Mouse (Mus musculus): ENCODE results near the gene Tor3a. TPM values are rescaled to one million over a fixed set of nuclear protein-coding genes. Genes with fewer than 3 reads are reported as not detected.

The Tor3a gene
- polyA plus RNA-seq, 1 experiment from 2014 or later = 7.8 TPM

DNA sequence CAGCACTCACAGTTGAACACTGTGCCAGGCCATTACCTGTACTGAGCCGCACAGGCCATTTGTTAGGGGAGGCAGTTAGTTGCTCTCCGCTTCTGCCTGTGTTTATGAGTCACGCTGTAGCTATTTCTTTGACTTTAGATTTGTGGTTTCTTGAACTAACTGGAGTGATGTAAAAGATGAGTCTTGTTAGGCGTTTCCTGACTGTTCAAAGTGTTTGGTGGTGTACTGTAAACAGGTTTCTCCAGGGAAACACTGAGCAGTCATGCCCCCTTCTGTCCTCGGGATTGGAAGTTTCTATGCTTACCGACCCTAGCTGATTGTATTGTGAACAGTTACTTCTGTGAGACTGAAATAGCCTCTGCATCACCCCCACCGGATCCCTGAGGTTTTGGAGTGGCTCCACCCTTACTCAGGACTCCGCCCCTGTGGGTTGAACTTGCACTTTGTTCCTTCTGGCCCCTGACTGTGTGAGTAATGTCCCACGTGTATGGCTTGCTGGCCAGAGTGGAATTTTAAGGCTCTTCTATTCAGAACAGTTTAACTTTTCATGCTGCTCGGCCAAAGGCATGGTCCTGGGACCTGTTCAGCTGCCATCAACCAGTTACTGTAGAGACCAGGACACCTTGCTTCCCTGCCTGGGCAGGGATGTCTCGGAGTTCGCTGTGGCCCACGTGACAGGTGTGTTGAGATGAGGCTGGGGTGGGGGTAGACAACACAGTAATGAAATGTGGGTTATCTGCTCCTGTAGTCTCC is 58.6 kb downstream of the Tor3a start:
- Histone ChIP-seq H3K9me3 (ENCODE audit: control insufficient read depth, low read length) (no peaks in the 10 kb centered on the region), H3K4me1 (replicated peaks; ENCODE audit: control insufficient read depth, insufficient read depth, low read length) (peaks cover 25% of the 10 kb centered on the region; the same call in 1 of the 2 replicates), H3K9ac (ENCODE audit: low read length) (no peak overlapping the region; the same call in 1 of the 2 replicates), H3K27me3 (ENCODE audit: control insufficient read depth, insufficient read depth, low read length) (no peaks in the 10 kb centered on the region), H3K27ac (ENCODE audit: low read depth, low read length) (no peak overlapping the region), H3K36me3 (ENCODE audit: control insufficient read depth, insufficient read depth, low read length) (no peaks in the 10 kb centered on the region), H3K4me3 (ENCODE audit: low read depth, low read length) (no peak overlapping the region), H3K4me2 (ENCODE audit: low read depth, low read length, severe bottlenecking) (peak overlapping the region; percentile 26)
- ATAC-seq (replicated peaks; ENCODE audit: low FRiP score) (peak; percentile 31), DNase-seq (ENCODE audit: low spot score) (peak; percentile 62)
- 27% methylated on average over 13 of the region's 13 CpGs for WGBS

DNA sequence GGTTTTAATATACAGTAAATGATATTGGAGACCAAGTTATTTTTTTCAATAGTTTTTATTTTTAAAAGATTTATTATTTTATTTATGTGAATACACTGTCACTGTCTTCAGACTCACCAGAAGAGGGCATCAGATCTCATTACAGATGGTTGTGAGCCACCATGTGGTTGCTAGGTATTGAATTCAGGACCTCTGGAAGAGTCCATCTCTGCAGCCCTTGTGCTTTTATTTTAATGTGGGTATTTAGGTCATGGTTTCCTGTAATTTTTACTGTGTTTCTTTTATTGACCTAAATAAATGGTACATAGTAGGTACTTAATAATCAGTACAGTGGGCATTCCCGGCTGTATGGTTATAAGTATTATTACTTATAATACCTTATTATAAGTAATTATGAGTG is 59.4 kb downstream of the Tor3a start:
- no peaks in the 10 kb centered on the region for H3K27me3 ChIP-seq (ENCODE audit: control insufficient read depth, insufficient read depth, low read length)
- DNase-seq (ENCODE audit: low spot score) (no peak), ATAC-seq (replicated peaks; ENCODE audit: low FRiP score) (no peak)
- no peak overlapping the region for H3K4me3 ChIP-seq (ENCODE audit: low read depth, low read length)
- H3K4me1 ChIP-seq (replicated peaks; ENCODE audit: control insufficient read depth, insufficient read depth, low read length) = peaks cover 22% of the 10 kb centered on the region; the same call in 1 of the 2 replicates
- WGBS = 89% methylated on average over 1 of the region's 1 CpGs
- no peaks in the 10 kb centered on the region for H3K9me3 ChIP-seq (ENCODE audit: control insufficient read depth, low read length)
- no peak overlapping the region for H3K4me2 ChIP-seq (ENCODE audit: low read depth, low read length, severe bottlenecking)
- H3K9ac ChIP-seq (ENCODE audit: low read length) = no peak overlapping the region
- H3K27ac ChIP-seq (ENCODE audit: low read depth, low read length) = no peak overlapping the region
- H3K36me3 ChIP-seq (ENCODE audit: control insufficient read depth, insufficient read depth, low read length) = no peaks in the 10 kb centered on the region

DNA sequence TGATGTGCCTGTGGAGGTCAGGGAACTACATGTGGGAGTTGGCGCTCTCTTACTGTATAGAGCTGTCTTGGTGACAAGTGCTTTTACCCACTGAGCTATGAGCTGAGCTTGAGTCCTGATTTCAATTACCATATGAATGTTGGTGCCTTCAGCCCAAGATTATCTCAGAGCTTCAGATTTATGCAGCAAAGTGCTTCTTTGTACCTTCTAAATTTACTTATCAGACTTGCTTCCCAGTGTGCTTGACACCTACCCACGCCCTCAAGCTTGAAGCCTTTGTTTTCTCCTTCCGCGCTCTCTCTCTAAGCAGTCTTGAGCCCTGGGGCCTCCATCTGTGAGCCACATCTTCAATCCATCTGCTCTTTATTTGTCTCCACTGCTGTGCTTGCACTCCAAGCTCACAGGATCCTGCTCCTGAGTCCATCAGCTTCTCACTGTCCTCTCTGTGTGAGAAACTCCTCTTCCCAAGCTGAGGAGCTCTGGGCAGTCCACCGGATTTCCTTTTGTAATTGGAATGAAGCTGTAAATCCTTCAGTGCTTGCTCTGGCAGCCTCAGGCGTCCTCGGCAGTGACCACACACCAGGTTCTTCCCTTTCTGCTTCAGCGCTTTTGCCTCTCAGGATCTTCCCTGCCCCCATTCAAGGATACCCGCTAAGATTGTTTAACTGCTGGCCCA is 60.2 kb downstream of the Tor3a start:
- DNase-seq (ENCODE audit: low spot score) = peak; percentile 73
- Histone ChIP-seq H3K27ac (ENCODE audit: low read depth, low read length) (peak overlapping the region; percentile 90), H3K36me3 (ENCODE audit: control insufficient read depth, insufficient read depth, low read length) (no peaks in the 10 kb centered on the region), H3K4me1 (replicated peaks; ENCODE audit: control insufficient read depth, insufficient read depth, low read length) (peaks cover 25% of the 10 kb centered on the region; the same call in 1 of the 2 replicates), H3K9ac (ENCODE audit: low read length) (peak overlapping the region; percentile 5; the same call in 1 of the 2 replicates), H3K27me3 (ENCODE audit: control insufficient read depth, insufficient read depth, low read length) (no peaks in the 10 kb centered on the region), H3K4me3 (ENCODE audit: low read depth, low read length) (no peak overlapping the region), H3K9me3 (ENCODE audit: control insufficient read depth, low read length) (no peaks in the 10 kb centered on the region), H3K4me2 (ENCODE audit: low read depth, low read length, severe bottlenecking) (no peak overlapping the region)
- peak; percentile 63 for ATAC-seq (replicated peaks; ENCODE audit: low FRiP score)
- WGBS = 5% methylated on average over 9 of the region's 9 CpGs

DNA sequence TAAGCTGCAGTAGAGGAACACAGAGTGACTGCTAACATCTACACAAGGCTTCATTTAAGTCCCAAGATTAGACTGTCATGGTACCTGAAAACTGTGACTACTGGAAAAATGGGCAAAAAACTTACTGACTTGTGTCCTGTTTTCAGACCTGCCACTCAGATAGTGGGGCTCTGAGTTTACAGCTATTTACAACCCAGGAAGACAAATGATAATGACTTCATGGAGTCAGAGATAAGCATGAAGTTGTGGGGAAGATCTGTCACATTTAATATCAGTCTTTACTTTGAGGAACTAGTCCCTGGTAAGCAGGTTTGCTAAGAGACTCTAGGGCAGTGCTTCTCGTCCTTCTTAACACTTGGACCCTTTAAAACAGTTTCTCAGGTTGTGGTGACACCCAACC is 63.9 kb downstream of the Tor3a start:
- WGBS = 84% methylated on average over 1 of the region's 1 CpGs
- no peaks in the 10 kb centered on the region for H3K36me3 ChIP-seq (ENCODE audit: control insufficient read depth, insufficient read depth, low read length)
- H3K27ac ChIP-seq (ENCODE audit: low read depth, low read length) = no peak overlapping the region
- H3K4me1 ChIP-seq (replicated peaks; ENCODE audit: control insufficient read depth, insufficient read depth, low read length) = peaks cover 11% of the 10 kb centered on the region; the same call in 1 of the 2 replicates
- no peaks in the 10 kb centered on the region for H3K27me3 ChIP-seq (ENCODE audit: control insufficient read depth, insufficient read depth, low read length)
- DNase-seq (ENCODE audit: low spot score) = no peak
- no peaks in the 10 kb centered on the region for H3K9me3 ChIP-seq (ENCODE audit: control insufficient read depth, low read length)
- H3K4me3 ChIP-seq (ENCODE audit: low read depth, low read length) = no peak overlapping the region
- H3K9ac ChIP-seq (ENCODE audit: low read length) = no peak overlapping the region
- ATAC-seq (replicated peaks; ENCODE audit: low FRiP score) = no peak
- no peak overlapping the region for H3K4me2 ChIP-seq (ENCODE audit: low read depth, low read length, severe bottlenecking)

DNA sequence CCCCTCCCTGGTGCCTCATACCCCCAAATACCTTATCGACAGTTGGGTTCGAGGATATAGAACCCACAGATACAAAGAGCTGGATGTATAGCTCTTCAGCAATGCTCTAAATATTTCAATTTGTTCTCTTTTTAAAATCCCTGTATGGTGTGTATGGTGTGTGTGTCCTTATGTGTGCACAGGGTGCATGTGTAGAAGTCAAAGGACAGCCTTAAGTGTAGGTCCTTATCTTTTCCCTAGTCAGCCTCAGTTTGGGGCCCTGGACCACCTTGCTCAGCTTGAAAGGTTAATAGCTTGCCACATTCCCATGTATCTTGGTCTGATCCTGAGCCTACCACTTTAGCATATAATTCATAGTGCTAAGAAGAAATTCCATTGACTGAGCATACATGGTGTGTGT is 65.7 kb downstream of the Tor3a start:
- Histone ChIP-seq H3K4me1 (replicated peaks; ENCODE audit: control insufficient read depth, insufficient read depth, low read length) (peaks cover 3% of the 10 kb centered on the region; the same call in 1 of the 2 replicates), H3K27ac (ENCODE audit: low read depth, low read length) (no peak overlapping the region), H3K36me3 (ENCODE audit: control insufficient read depth, insufficient read depth, low read length) (no peaks in the 10 kb centered on the region), H3K9ac (ENCODE audit: low read length) (no peak overlapping the region), H3K9me3 (ENCODE audit: control insufficient read depth, low read length) (no peaks in the 10 kb centered on the region), H3K4me3 (ENCODE audit: low read depth, low read length) (no peak overlapping the region), H3K27me3 (ENCODE audit: control insufficient read depth, insufficient read depth, low read length) (no peaks in the 10 kb centered on the region), H3K4me2 (ENCODE audit: low read depth, low read length, severe bottlenecking) (no peak overlapping the region)
- DNase-seq (ENCODE audit: low spot score) = no peak
- 96% methylated on average over 2 of the region's 2 CpGs for WGBS
- no peak for ATAC-seq (replicated peaks; ENCODE audit: low FRiP score)

DNA sequence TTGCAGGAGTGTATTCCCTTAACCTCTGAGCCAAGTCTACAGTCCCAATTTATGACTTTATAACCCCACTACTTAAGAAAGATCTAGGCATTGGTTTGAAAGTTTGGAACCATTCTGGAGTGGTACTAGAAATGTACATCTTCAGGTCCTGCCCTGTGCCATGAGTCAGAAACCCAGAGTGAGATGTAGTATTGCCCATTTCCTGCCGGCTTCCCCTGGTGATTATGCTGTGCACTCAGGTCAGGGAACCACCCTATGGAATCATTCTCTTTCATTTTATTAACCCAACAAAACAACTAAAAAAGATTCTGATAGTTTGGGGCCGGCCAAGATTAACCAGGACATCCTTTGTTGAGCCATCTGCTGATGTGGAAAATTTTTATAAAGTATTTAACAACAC is 68.2 kb downstream of the Tor3a start:
- no peaks in the 10 kb centered on the region for H3K9me3 ChIP-seq (ENCODE audit: control insufficient read depth, low read length)
- no peak overlapping the region for H3K4me3 ChIP-seq (ENCODE audit: low read depth, low read length)
- H3K27ac ChIP-seq (ENCODE audit: low read depth, low read length) = no peak overlapping the region
- no peaks in the 10 kb centered on the region for H3K36me3 ChIP-seq (ENCODE audit: control insufficient read depth, insufficient read depth, low read length)
- H3K9ac ChIP-seq (ENCODE audit: low read length) = no peak overlapping the region
- peaks cover 3% of the 10 kb centered on the region; the same call in 1 of the 2 replicates for H3K4me1 ChIP-seq (replicated peaks; ENCODE audit: control insufficient read depth, insufficient read depth, low read length)
- no peaks in the 10 kb centered on the region for H3K27me3 ChIP-seq (ENCODE audit: control insufficient read depth, insufficient read depth, low read length)
- ATAC-seq (replicated peaks; ENCODE audit: low FRiP score) (no peak), DNase-seq (ENCODE audit: low spot score) (no peak)
- WGBS = 87% methylated on average over 2 of the region's 2 CpGs
- no peak overlapping the region for H3K4me2 ChIP-seq (ENCODE audit: low read depth, low read length, severe bottlenecking)

DNA sequence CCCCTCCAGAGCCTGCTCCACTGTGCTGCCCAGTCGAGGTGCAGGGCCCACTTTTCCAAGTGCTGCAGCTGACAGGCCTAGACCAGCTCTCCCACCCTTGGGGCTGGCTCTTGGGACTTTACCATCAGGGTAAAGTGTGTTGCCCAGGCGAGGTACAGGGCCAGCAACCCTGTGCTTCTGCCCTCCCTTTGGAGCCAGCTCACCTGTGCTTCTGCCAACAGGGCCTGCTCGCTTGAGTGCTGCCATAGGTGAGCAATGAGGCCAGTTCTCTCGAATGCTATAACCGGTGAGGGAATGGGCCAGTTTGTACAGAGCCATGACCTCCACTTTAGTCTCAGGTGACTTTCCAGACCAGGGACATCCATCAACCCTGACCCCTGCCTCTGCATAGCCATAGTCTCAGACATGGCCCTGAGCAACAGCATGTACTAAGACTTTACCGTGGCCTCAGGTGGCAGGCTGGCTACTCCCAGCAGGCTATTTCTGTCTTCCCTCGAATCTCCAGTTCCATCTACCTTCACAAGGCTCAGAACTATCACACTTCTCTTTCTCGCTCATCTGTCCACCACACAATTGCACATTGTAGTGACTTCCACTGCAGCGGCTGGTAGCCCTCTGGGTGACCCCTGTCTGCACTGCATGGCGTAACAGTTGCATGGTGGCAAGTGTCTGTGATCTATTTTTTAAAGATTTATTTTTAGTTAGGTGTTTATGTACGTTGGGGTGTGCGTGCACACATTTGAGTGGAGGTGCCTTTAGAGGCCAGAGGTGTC is 68.9 kb downstream of the Tor3a start:
- Histone ChIP-seq H3K27me3 (ENCODE audit: control insufficient read depth, insufficient read depth, low read length) (no peaks in the 10 kb centered on the region), H3K9me3 (ENCODE audit: control insufficient read depth, low read length) (no peaks in the 10 kb centered on the region), H3K4me1 (replicated peaks; ENCODE audit: control insufficient read depth, insufficient read depth, low read length) (peaks cover 3% of the 10 kb centered on the region; the same call in 1 of the 2 replicates), H3K4me3 (ENCODE audit: low read depth, low read length) (no peak overlapping the region), H3K9ac (ENCODE audit: low read length) (no peak overlapping the region), H3K27ac (ENCODE audit: low read depth, low read length) (no peak overlapping the region), H3K4me2 (ENCODE audit: low read depth, low read length, severe bottlenecking) (no peak overlapping the region), H3K36me3 (ENCODE audit: control insufficient read depth, insufficient read depth, low read length) (no peaks in the 10 kb centered on the region)
- ATAC-seq (replicated peaks; ENCODE audit: low FRiP score) (no peak), DNase-seq (ENCODE audit: low spot score) (no peak)
- WGBS = 81% methylated on average over 12 of the region's 12 CpGs

Data from forebrain, embryonic 11.5 days (tissue).